Mouse (Mus musculus) erythroblast, adult 5-6 weeks (primary cell): ENCODE measurements around the gene Os9. TPM values are rescaled to one million over a fixed set of nuclear protein-coding genes. Genes with fewer than 3 reads are reported as not detected.
A peak's percentile ranks its signal among the peaks of the same experiment; 100 is the strongest.
"Not testable (repeated sequence)": the region's sequence is repeated elsewhere in the genome, so short reads cannot be mapped to it uniquely, and the experiment has no call there.

Experiments used
- ATAC-seq: replicated peaks from 2 replicates; pipeline ENCODE4 v1.8.0; 2016; ENCODE audit warnings: moderate number of reproducible peaks, mild to moderate bottlenecking, moderate TSS enrichment, inconsistent platforms; ENCODE audit not compliant: poor library complexity, low FRiP score, severe bottlenecking
- total RNA-seq, 2 experiments: library from RNA; stranded (forward) in 1 of 2; stranded (reverse) in 1 of 2; fragments of 150-400 nt in 1 of 2; fragments of 200-764, 138-1000 nt in 1 of 2; gene quantifications; 2 replicates each; pipeline versions ENCODE4 v1.2.3 to v1.2.4; 2015 to 2017; ENCODE audit warnings: low replicate concordance in 2 of 2

Os9 gene
- total RNA-seq, 2 experiments from 2014 or later: 15.0 to 60.7 TPM

DNA sequence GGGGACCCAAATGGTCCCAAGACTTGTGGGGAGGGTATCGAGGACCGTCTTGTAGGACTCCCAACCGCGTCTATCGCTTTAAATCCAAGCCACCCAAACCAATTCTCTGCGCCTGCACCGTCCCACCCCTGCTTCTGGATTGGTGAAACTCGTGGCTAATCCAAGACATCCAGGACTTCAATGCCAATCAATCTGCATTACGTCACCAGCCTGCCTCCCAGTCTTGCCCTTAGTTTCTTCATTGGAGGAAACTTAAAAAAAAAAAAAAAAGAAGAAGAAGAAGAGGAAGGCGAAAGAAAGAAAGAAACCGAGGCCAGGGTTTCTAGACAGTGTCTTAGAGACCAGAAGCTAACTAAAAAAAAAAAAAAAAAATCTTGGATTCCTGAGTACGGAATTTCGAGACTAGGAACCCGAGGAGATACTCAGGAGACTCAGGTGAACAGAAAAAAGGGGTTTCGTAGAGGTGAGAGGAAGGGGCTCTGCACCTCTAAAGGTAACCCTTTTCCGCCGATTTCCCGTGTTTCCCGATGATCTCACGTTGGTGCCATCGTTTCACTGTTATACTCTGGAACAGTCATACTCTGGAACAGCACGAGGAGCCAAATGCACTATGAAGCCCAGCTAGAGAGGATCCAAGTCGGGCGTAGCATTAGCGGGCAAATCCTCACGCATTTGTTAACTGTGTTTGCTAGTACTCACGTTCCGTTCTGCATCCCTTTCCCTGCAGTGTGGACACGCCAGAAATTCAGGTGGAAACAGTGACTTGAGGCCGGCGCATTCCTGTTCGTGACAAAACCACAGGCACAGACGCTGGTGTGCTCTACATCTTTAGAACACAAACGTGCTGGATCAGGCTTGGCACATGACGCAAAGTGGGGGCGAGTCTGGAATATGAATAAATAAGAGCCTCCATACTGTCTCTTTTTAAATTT, 50.5 kb downstream of the Os9 start, which contains the start of gene Tspan31:
Tspan31 (minus strand) TSS at position 75 of the 932 bp plus-strand sequence.
- peak; percentile 97 for ATAC-seq

DNA sequence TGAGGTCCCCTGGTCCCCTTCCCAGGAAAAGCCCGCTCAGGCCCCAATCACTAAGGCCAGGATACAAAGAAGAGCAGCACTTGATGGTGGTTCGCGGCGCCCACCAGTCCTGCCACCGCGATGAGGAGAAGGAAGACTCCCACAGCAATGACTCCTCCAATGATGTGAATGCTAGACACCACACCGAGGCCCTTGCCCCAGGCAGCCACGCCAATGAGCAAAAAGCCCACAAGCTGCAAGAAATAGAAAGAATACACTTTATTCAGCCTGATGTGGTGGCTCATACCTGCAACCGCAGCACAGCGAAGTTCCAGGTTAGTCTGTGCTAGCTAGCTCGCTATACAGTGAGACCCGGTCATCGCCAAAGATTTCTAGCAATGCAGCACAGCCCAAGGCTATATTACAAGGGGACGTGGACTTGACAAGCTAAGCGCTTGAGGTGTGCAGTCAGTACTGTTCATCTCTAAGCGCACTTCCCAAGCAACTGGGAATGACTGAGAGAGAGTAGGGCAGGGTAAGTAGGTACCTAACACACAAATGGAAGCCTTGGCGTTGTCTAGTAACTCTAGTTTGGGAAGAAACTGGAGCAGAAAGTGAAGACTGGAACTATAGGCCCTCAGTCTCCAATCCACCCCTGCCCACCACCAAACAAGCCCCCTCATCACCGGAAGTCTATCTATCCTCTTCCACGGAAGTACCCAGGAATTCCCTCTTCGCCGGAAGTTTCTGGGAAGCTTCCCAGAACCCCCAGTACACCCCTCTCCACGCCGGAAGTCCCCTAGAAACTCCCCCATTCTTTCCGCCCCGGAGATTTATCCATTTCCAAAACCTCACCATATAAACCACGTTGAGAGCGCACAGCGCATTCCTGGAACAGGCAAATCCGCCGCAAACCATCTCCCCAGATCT, 51.4 kb downstream of the Os9 start:
- ATAC-seq: 0 out of 2 replicates have a peak, but pooled peaks have one; percentile 16

DNA sequence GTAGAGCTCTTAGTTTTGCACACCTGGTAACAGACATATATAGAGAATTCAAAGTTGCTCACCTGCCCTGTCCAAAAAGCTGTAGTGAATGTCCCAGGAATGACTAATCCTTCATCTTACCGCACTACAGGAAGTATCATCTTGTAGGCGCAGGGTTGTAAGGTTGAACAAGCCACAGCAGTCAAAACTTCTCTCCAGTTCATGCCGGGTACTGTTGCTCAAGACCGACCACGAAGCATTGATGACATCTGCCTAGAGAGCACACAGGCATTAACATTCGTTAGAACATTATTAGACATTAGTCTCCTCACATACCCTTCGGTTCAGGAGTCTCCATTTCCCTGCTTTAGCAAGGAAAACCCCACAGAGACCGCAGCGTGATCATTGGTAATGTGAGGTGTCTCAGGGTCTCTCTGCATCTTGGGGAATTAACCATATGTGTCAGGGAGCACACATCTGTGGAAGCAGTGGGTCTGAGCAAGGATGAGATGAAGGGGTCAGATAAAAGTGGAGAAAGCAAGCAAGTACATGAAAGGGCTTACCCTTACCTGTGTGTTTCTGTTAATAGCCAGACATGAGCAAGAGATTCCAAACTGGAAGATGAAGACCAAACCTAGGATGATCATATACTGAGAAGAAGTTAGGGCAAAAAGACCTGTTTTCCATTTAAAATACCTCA, 52.4 kb downstream of the Os9 start:
- no peak for ATAC-seq

DNA sequence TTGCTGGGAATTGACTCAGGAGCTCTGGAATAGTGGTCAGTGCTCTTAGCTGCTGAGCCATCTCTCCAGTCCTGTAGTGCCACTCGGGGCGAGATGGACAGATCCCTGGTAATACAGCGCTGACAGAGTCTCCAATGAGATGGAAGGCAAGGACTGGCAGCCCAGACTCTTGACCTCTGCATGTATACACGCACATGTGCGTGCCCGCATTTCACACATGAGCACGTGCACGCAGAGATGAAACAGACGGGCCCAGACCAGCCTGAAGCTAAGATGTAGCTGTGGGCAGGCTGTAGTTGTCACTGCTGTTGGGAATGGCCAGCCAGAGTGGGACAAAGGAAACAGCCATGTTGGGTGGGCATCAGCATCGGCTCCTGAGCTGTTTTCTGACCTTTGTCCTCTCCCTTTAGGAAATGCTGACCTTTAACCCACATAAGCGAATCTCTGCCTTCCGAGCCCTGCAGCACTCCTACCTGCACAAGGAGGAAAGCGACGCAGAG, 54.4 kb downstream of the Os9 start:
- ATAC-seq: no peak

DNA sequence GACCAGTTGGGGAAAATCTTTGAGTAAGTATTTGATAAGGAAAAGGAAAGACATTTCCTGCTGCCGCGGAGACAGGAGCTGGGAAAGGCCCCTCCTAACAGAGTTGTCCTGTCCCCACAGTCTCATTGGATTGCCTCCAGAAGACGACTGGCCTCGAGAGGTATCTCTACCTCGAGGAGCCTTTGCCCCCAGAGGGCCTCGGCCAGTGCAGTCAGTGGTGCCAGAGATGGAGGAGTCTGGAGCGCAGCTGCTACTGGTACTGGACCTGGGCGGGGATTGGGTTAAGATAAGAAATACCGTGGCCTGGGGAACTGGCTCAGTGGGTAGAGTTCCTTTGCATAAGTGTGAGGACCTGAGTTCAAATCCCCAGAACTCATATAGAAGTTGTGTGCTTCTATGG, 55.0 kb downstream of the Os9 start:
- no peak for ATAC-seq

DNA sequence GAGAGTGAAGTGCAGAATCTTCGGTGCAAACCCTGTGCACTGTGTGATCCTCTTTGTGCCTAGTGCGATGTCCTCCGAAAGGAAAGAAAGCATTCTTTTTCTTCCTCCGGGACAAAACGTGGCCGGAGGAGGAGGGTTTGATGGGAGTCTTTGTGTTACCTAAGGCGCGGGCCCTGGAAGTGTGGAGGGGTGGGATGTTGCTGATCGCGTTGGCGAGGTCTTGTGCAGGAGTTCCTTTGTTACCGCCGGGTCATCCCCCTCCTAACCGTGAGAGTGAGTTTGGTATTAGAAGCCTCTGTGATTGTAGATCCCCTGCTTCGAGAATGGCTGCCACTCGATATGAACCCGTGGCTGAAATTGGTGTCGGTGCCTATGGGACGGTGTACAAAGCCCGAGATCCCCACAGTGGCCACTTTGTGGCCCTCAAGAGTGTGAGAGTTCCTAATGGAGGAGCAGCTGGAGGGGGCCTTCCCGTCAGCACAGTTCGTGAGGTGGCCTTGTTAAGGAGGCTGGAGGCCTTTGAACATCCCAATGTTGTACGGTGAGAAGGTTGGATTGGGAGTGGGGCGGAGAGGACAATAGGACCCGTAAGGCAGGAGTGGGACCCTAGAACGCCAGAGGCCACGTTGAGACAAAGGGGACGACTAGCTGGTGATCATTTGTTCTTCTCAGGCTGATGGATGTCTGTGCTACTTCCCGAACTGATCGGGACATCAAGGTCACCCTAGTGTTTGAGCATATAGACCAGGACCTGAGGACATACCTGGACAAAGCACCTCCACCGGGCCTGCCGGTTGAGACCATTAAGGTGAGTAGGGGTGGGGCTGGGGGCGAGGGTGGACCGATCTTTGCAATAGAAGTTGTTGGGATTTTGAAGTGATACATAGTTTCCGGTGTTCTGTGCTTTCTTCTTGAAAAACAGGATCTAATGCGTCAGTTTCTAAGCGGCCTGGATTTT, 56.7 kb downstream of the Os9 start:
- ATAC-seq: peak; percentile 21

DNA sequence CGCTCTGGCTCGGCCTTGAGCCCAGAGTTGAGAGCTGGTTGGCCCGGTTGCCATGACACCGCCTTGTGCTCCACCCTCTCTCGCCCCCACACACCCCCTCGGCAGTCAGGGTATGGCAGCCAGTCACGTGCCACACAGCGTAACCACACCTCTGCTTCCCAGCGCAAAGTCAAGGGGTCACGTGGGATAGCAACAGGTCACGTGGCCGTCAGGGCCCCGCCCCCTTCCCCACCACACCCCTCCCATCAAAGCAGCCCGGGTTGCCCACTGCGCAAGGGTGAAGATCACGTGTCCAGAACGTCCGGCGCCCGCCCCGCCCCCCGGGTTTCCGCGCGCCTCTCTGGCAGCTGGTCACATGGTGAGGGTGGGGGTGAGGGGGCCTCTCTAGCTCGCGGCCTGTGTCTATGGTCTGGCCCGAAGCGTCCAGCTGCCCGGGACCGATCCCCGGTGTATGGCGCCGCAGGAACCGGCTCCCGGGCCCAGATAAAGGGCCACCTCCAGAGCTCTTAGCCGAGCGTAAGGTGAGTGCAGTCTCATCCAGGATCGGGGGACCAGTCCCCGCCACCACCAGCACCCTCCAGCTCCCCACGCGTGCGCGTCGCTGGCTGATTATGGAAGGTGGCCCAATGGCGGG, 57.6 kb downstream of the Os9 start, which contains the start of gene Cdk4:
Cdk4 (plus strand) TSS at position 296 of the 634 bp plus-strand sequence.
- ATAC-seq: peak; percentile 85

DNA sequence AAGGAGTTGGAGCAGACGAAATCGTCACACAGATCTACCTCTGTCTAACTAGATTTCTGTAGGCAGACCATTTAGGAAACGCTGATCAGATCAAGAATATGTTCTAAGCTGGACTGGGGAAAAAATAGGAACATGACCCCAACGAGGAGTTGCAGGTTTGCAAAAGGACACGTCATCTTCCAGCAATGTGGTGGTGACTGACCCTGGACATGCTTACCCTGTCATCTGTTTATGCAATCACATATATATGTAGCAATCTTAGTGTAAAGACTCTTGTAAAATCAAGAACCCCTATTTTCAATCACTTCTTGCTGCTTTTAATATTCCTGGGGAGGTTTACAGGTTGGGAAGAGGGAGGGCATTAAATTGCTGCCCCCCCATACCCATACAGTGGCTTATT, 58.4 kb downstream of the Os9 start:
- ATAC-seq: no peak

DNA sequence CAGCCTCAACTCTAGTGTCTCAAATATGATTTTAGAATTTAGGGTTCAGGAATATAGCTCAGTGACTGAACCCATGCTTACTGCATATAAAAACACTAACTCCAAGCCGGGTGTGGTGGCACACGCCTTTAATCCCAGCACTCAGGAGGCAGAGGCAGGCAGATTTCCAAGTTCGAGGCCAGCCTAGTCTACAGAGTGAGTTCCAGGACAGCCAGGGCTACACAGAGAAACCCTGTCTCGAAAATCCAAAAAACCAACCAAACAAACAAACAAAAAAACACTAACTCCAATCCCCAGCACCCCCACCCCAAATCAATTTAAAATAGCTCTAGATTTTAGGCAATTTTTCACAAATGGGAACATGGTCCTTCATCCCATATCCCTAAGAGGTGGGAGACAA, 58.8 kb downstream of the Os9 start:
- ATAC-seq: not testable (repeated sequence)

DNA sequence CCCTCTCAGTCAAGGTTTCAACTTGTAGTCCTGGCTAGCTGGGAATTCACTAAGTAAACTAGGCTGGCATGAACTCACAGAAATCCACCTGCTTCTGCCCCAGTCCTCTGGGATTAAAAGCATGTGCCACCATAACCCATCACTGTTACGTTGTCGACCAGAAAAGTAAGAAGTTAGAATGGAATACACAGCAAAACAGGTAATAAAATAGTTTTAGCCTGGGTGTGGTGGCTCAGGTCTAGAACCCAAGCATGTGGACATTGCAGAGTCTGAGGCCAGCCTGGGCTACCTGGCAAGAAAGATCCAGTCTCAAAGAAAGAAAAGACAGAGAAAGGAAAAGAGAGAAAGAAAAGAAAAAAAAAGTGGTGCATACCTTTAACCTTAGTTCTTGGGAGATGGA, 59.4 kb downstream of the Os9 start:
- ATAC-seq: no peak

DNA sequence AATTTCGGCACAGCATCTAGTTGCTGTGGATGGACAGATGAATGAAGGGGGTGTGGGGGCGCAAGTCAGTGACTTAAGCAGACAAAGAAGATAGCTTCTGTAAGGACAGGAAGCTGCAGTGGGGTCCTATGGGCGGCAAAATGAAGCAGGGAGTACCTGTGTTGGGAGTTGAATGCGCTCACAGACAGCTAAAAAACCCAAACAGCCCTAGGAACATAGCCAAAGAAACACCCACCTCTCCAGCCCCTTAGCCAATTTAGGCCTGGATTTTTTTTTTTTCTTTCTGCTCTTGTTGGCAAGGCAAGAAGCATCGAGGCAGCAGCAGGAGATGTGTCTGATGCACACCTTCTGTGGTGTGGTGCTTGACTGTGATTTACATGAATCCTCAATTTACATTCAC, 59.8 kb downstream of the Os9 start:
- no peak for ATAC-seq

DNA sequence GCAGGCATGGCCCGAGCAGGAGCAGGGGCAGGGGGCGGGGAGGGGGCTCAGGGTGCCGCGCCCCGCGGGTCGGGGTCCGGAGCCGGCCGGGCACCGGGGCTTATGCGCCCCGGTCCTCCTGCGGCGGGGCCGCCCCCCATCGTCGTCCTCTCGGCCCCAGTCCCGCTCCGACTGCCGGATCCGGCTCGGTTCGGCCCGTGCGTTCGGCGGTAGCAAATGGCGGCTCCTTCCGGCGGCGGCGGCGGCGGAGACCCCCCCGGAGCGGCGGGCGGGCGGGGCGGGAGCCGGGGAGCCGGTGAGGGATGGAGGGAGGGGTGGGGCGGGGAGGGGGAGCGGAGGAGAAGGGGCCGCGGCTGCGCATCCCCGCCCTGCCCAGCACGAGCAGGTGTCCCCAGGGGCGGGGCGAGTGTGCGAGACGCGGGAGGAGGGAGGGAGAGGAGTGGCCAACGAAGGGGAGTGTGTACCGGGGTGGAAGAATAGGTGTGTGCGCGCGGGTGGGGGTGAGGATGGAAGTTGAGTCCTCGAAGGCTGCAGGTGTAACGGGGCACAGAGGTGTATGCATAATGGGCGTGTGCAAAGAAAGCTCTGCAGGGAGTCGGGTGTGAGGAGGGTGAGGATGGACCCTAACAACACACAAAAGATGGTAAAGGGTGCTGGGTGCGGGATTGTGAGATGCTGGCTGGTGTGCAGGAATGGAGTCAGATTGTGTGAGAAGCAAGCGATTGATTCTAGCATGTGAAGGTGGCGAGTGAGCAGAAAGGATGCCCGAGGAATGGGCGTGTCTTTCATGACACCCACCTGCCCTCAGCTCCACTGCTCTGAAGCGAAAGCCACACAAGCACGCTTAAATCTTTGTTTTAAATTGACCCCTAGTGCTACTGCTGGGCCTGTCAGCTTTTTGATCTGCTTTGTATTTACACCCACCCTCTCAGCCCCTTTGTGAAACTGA, 60.7 kb downstream of the Os9 start, which contains the start of gene March9:
March9 (minus strand) TSS at position 217 of the 949 bp plus-strand sequence.
- ATAC-seq: no peak

DNA sequence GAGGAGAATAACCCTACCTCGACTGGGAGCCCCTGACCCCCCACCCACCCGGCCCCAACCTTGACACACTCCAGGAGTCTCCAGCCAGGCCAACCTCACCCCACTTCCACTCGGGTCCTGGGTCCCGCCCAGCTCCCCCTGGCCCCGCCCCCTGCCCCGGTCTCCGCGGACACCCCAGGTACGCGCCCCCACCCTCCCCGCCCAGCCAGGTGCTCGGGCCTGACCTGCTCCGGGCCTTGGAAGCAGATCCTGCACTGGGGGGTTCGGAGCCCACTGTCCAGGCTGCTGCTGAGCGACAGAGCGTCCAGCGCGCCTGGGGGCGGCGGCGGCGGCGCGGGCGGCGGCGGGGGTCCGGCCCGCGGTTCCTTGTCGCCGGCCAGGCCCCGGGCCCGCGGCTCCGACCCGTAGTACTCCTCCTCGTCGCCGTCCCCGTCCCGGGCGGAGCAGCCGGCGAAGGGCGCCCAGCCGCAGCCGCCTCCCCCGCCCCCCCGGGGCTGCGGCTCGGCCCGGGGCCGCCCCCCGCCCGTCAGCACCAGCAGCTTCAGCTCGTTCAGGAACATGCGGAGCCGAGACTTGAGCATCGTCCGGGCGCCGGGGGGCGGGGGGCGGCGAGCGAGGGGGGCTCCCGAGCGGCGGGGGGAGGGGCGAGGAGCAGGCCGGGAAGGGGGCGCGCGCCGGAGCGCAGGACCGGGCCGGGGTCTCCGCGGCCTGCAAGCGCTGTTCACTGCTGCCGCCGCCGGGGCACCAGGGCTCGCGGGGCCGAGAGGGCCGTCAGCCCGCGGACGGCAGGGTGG, 61.6 kb downstream of the Os9 start:
- ATAC-seq: no peak

DNA sequence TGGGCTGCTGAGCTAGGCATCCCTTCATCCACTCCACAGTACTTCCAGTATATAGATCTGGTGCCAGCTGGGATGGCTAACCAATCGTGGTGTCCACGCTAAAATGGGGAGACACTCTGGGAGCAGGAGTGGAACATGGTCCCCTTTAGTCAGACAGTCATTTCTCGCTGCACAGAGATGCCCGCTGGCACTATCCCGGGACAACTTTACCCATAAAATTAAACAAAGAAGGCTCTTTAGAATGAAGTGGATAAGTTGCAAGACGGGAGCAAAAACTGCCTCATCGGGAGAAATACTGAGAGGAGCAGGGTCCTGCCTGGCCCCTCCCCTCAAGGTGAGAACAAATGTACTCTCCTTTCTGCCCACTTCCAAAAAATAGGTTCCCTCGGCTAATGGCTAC, 62.2 kb downstream of the Os9 start:
- ATAC-seq: no peak

DNA sequence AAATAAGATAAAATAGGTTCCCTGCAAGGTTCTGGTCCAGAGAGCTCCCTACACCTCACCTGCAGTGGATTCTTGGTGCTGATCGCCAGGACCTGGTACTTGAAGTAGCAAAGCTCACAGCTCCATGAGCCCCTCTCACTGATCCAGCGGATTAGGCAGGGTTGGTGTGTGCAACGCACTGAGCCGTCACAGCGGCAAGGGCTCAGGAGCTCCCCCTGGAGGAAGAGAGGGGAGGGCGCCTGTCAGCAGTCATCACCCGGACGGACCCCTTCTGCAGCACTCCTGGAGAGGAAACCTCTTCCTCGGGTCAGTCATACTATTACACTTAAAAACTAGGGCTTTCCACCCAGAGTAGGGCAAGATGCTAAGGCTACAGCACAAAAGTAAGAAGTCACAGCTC, 62.8 kb downstream of the Os9 start:
- peak; percentile 78 for ATAC-seq

DNA sequence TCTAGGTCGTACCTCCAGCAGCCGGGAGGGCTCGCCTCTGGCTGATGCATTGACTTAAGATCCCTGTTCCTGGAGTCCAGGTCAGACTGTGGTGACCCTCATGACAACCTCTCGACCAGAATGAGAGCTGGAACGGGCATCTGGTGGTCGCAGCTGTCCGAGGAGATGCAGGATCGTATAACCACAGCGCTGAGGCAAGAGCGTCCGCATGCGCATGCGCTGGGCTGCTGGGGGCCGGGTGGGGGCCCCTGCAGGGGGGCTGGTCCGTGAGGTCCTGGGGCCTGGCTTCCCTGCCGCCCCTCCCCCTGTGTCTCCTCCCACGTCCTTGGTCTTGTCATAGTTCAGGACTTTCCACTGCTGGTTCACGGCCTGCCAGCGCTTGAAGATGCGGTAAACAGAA, 64.4 kb downstream of the Os9 start:
- ATAC-seq: no peak
